Mouse (Mus musculus) G1E (cell line): Measurements from ENCODE around the gene Pkp4. TPM values are rescaled to one million over a fixed set of nuclear protein-coding genes. Genes with fewer than 3 reads are reported as not detected.
"Not testable (repeated sequence)": the region's sequence is repeated elsewhere in the genome, so short reads cannot be mapped to it uniquely, and the experiment has no call there.

Source experiments
- ATAC-seq: 2 replicates; pipeline ENCODE4 v1.8.0; 2016; ENCODE audit warnings: mild to moderate bottlenecking; ENCODE audit not compliant: insufficient number of reproducible peaks, poor library complexity, low FRiP score, severe bottlenecking; ENCODE audit errors: extremely low read depth
- DNase-seq: peaks from one replicate; pipeline ENCODE4 v3.0.0; 2012; ENCODE audit warnings: low spot score
- H3K27me3 ChIP-seq: 2 replicates; pipeline ENCODE4 v1.6.1; 2012; ENCODE audit warnings: mild to moderate bottlenecking, low read length, inconsistent platforms; ENCODE audit not compliant: insufficient read depth
- H3K36me3 ChIP-seq: replicated peaks from 2 replicates; pipeline ENCODE3; 2012; ENCODE audit warnings: mild to moderate bottlenecking, inconsistent platforms
- H3K4me1 ChIP-seq: 2 replicates; pipeline ENCODE4 v1.6.1; 2012; ENCODE audit warnings: low read depth, low read length, inconsistent platforms, mixed read lengths; ENCODE audit not compliant: insufficient read depth
- H3K4me3 ChIP-seq: 2 replicates; pipeline ENCODE4 v1.5.1; 2012; ENCODE audit warnings: low read depth, mild to moderate bottlenecking, inconsistent platforms, low read length, moderate library complexity, mixed read lengths
- H3K9me3 ChIP-seq: replicated peaks from 2 replicates; pipeline ENCODE4 v1.6.1; 2012; ENCODE audit warnings: inconsistent platforms
- CTCF ChIP-seq: IDR thresholded peaks from 2 replicates; pipeline ENCODE4 v1.5.1; 2012; ENCODE audit warnings: low read depth, low read length, inconsistent platforms, mixed read lengths
- GATA1 ChIP-seq: IDR thresholded peaks from 2 replicates; pipeline ENCODE4 v1.6.1; 2012; ENCODE audit warnings: borderline replicate concordance, low read length, inconsistent platforms, mixed read lengths
- GATA2 ChIP-seq: IDR thresholded peaks from 2 replicates; pipeline ENCODE4 v1.6.1; 2012; ENCODE audit warnings: low read depth, low read length, inconsistent platforms, borderline replicate concordance
- POLR2AphosphoS5 ChIP-seq: IDR thresholded peaks from 2 replicates; pipeline ENCODE4 v1.6.1; 2012; ENCODE audit warnings: low read depth, low read length, inconsistent platforms; ENCODE audit not compliant: insufficient replicate concordance
- TAL1 ChIP-seq: conservative IDR thresholded peaks from 2 replicates; pipeline ENCODE4 v1.6.1; 2012; ENCODE audit warnings: low read depth, low read length, inconsistent platforms, mixed read lengths
- polyA plus RNA-seq: library from polyadenylated mRNA; stranded (reverse); fragments of >175 nt; gene quantifications from 2 replicates; pipeline ENCODE4 v1.2.3, GENCODE M21; 2012
- total RNA-seq, 2 experiments: library from RNA; stranded (forward) in 1 of 2; stranded (reverse) in 1 of 2; fragments of 200-1000 nt in 1 of 2; fragments of >200 nt in 1 of 2; fragmentation: Nextera tagmentation in 1 of 2; gene quantifications; 2 replicates each; pipeline ENCODE4 v1.2.3; 2014 to 2017

The Pkp4 gene
- total and polyA plus RNA-seq, 3 experiments, result 29.1 to 61.0 (median 58.7) TPM

DNA sequence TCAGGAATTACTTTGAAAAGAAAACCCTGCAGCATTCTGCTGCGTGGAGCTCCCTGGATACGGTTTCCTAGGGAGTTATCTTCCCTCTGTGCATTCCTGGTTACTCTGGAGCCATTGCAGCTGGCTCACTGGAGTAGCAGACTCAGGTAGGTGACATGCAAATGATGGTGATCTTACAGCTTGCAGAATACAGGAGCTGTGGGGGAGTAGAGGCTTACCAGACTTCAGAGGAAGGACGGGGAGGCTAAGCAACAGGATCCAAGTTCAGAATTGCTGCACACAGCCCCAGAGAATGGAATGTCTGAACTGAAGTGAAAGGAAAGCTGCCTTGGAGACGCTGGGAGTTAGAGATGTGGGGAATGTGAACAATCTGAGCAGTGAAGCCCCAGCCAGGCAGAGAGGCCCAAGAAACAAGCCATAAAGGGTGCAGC, 200.7 kb downstream of the Pkp4 start:
- ATAC-seq, result no peak
- no peaks in the 10 kb centered on the region for H3K4me1 ChIP-seq
- H3K27me3 ChIP-seq, result peaks cover 4% of the 10 kb centered on the region; the same call in 1 of the 2 replicates
- peaks cover 1% of the 10 kb centered on the region for H3K36me3 ChIP-seq
- no peaks in the 10 kb centered on the region for H3K9me3 ChIP-seq
- H3K4me3 ChIP-seq, result no peak overlapping the region
- TF ChIP-seq TAL1 (no peak), GATA2 (no peak), POLR2AphosphoS5 (no peak), GATA1 (no peak), CTCF (no peak)
- no peak for DNase-seq

DNA sequence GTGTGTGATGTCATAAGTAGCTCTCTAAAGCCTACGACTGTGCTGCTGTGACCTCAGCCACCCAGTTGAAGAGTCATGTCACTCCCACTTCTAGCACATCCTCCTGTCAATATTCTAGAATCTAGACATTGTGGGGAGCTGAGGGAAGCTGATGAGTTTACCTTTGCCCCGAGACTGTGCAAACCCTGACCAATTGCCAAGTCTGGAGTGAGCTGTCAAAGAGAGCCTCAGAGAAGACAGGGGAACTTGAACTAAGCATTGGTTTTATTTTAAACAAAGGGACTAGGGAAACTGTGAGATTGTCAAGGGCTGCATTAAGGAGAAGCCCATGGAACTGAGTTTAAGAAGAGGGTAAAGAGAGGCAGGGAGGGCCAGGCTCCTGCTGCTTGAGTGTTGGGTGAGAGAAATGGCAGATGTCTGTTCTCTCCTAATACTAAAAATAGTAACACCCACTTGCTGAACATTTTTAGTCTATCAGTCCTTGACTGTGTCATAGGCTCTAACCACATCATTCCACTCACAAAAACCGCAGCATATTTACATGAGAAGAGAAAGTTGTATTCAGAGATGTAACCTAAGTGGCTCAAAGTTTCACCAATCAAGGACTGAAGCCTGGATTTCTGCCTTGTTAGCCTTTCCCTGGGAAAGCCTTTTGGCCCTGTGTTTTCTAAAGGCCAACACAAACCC, 203.6 kb downstream of the Pkp4 start:
- H3K4me1 ChIP-seq, result no peaks in the 10 kb centered on the region
- H3K27me3 ChIP-seq, result peaks cover 4% of the 10 kb centered on the region; the same call in 1 of the 2 replicates
- TF ChIP-seq POLR2AphosphoS5 (no peak), TAL1 (no peak)
- no peak overlapping the region for H3K4me3 ChIP-seq
- no peaks in the 10 kb centered on the region for H3K36me3 ChIP-seq
- no peaks in the 10 kb centered on the region for H3K9me3 ChIP-seq
- DNase-seq (no peak), ATAC-seq (no peak)

DNA sequence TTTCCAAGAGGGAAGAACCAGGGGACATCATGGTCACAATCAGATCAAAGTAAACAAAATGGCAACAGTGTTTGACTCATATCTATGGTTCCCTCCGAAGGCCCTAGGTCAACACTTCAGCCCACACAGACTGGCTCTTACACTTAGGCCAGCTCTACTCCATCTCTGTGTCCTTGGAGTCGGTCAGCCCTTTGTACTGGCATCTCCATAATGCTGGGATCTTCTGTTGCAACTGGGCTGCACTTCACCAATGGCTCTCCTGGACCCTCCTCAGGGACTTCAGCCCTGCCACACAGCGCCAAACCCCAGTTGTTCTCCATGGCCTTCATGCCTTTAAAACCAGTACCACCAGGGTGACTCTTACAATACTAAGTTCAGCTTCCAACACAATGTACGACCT, 206.5 kb downstream of the Pkp4 start:
- Histone ChIP-seq H3K4me3 (no peak overlapping the region), H3K4me1 (no peaks in the 10 kb centered on the region), H3K27me3 (peaks cover 4% of the 10 kb centered on the region; the same call in 1 of the 2 replicates), H3K9me3 (no peaks in the 10 kb centered on the region), H3K36me3 (no peaks in the 10 kb centered on the region)
- no peak for ATAC-seq
- TF ChIP-seq GATA1, result no peak
- TF ChIP-seq CTCF, result no peak
- TF ChIP-seq GATA2, result no peak
- TF ChIP-seq TAL1, result no peak
- no peak for TF ChIP-seq POLR2AphosphoS5
- DNase-seq, result no peak

DNA sequence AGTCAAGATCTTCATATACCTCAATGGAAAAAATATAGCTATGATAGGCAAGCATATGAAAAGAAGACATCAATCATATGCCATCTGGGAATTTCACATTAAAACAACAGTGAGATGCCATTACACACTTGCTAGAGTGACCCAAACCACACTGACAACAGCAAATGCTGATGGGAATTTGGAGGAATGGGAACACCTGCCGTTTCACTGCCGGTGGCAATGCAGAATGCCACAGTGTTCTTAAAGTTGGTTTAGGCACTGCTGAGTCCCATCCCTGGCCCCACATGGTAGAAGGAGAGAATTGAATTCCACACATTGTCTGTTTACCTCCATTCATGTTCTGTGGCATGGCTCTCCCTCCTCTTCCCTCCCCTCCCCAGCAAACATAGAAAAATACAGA, 212.5 kb downstream of the Pkp4 start:
- no peaks in the 10 kb centered on the region for H3K4me1 ChIP-seq
- DNase-seq (no peak), ATAC-seq (no peak)
- TF ChIP-seq CTCF, result no peak
- TF ChIP-seq GATA1, result no peak
- no peak for TF ChIP-seq GATA2
- no peak for TF ChIP-seq POLR2AphosphoS5
- TF ChIP-seq TAL1, result no peak
- H3K4me3 ChIP-seq, result no peak overlapping the region
- H3K27me3 ChIP-seq, result no peaks in the 10 kb centered on the region
- H3K9me3 ChIP-seq, result no peaks in the 10 kb centered on the region
- H3K36me3 ChIP-seq, result no peaks in the 10 kb centered on the region

DNA sequence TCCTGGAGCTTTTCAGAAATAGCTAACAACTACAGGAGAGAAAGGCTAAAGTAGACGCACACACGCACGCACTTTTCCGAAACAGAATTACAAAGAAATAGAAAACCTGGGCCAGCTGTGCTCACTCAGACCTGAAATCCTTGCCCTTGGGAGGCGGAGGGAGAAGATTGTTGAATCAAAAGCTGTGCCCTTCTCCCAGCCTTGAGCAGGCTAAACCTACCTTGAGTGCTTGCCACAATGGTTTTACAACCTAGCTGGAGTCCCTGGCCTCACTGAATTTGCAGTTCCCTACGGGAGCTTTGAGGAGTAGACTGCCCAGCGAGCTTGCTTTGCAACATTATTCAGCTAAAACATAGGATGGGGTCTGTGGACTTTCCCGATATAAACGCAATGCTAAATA, 217.4 kb downstream of the Pkp4 start:
- no peak for DNase-seq
- no peak for ATAC-seq
- H3K9me3 ChIP-seq, result no peaks in the 10 kb centered on the region

DNA sequence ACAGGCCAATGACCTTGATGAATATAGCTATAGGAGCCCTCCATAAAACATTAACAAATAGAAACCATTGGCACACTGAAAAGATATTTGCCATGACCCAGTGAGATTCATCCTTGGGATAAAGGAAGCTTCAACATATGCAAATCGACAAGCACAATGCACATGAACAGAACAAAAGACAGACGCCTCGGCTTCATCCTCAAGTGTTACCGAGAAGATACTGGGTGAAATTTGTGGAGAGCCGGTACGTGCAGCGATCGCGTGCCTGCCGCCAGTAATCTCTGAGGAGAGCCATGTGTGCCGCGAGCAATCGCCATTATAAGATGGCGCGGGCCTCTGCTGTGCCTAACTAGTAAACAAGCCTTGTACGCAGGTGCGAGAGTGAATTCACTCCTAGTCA, 218.2 kb downstream of the Pkp4 start:
- not testable (repeated sequence) for H3K4me1 ChIP-seq, H3K4me3 ChIP-seq, H3K27me3 ChIP-seq, H3K9me3 ChIP-seq, DNase-seq, H3K36me3 ChIP-seq, ATAC-seq

More for the DNA sequence above, 217.4 kb downstream of the Pkp4 start:
- TF ChIP-seq CTCF, result no peak
- TF ChIP-seq GATA2, result no peak
- no peak for TF ChIP-seq TAL1
- no peak for TF ChIP-seq POLR2AphosphoS5
- no peak for TF ChIP-seq GATA1
- Histone ChIP-seq H3K27me3 (no peaks in the 10 kb centered on the region), H3K36me3 (no peaks in the 10 kb centered on the region), H3K4me1 (no peaks in the 10 kb centered on the region), H3K4me3 (no peak overlapping the region)

DNA sequence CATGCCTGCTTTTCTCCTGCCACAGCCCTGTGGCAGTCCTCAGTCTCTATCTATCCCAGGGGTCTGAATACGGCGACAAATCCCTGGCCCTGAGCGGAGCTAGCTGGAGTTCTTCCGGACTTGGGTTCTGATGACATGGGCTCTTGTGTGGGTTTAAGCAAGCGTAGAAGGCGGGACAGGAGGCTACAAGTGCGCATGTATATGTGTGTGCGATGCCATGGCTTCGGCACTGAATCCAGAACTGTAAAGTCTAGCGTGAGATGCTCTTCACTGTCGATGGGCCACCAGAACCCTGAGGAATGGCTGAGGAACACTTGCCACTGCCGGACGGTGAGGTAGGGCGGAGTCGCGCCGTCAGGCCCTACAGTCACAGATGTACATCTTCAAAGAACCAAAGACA, 222.6 kb downstream of the Pkp4 start:
- ATAC-seq (no peak), DNase-seq (no peak)
- no peaks in the 10 kb centered on the region for H3K9me3 ChIP-seq
- H3K4me1 ChIP-seq, result no peaks in the 10 kb centered on the region
- H3K36me3 ChIP-seq, result no peaks in the 10 kb centered on the region
- no peak for TF ChIP-seq CTCF
- no peak for TF ChIP-seq GATA1
- no peak for TF ChIP-seq TAL1
- TF ChIP-seq GATA2, result no peak
- no peak for TF ChIP-seq POLR2AphosphoS5
- H3K27me3 ChIP-seq, result peaks cover 2% of the 10 kb centered on the region; the same call in 1 of the 2 replicates
- no peak overlapping the region for H3K4me3 ChIP-seq
